Mouse (Mus musculus) stomach, postnatal 0 days (tissue): ENCODE data around the gene Hist1h1t.

Experiments
- CTCF ChIP-seq: IDR thresholded peaks from 2 replicates; pipeline ENCODE4 v1.5.1; 2016; ENCODE audit warnings: antibody characterized with exemption, low read depth, mild to moderate bottlenecking, moderate library complexity
- EP300 ChIP-seq: optimal IDR thresholded peaks from 2 replicates; pipeline ENCODE3; 2016; ENCODE audit warnings: antibody characterized with exemption

- no peak for TF ChIP-seq CTCF
- TF ChIP-seq EP300: no peak
Observed at GRCm38 (mm10) chr13:23743215-23743614, 47.6 kb downstream of the Hist1h1t start.
